Mouse (Mus musculus) hindbrain, embryonic 16.5 days (tissue): ENCODE measurements around the gene Tbcc. TPM values are rescaled to one million over a fixed set of nuclear protein-coding genes. Genes with fewer than 3 reads are reported as not detected.

ENCODE experiments used
- ATAC-seq: fragments of 200-750 bp; cut with Nextera tagmentation; 2 replicates; pipeline ENCODE4 v1.8.0; 2017; ENCODE audit warnings: moderate TSS enrichment, moderate library complexity
- H3K27ac ChIP-seq: fragments of 300-500 bp; sonication (generic); 2 replicates; pipeline ENCODE4 v1.5.1; 2014; ENCODE audit warnings: low read depth, mild to moderate bottlenecking, control low read depth, low read length, moderate library complexity
- H3K27me3 ChIP-seq: fragments of 300-500 bp; sonication (generic); replicated peaks from 2 replicates; pipeline ENCODE4 v1.6.1; 2014; ENCODE audit warnings: low read length; ENCODE audit not compliant: control insufficient read depth, insufficient read depth
- H3K36me3 ChIP-seq: fragments of 300-500 bp; sonication (generic); 2 replicates; pipeline ENCODE4 v1.6.1; 2014; ENCODE audit warnings: mild to moderate bottlenecking, low read length, moderate library complexity, mixed read lengths; ENCODE audit not compliant: control insufficient read depth, insufficient read depth
- H3K4me1 ChIP-seq: fragments of 300-500 bp; sonication (generic); 2 replicates; pipeline ENCODE4 v1.6.1; 2014; ENCODE audit warnings: low read depth, low read length; ENCODE audit not compliant: control insufficient read depth, insufficient read depth
- H3K4me2 ChIP-seq: fragments of 300-500 bp; sonication (generic); 2 replicates; pipeline ENCODE4 v1.6.1; 2014; ENCODE audit warnings: mild to moderate bottlenecking, low read length, control low read depth, moderate library complexity
- H3K4me3 ChIP-seq: fragments of 300-500 bp; sonication (generic); 2 replicates; pipeline ENCODE4 v1.5.1; 2014; ENCODE audit warnings: mild to moderate bottlenecking, low read length, control low read depth, moderate library complexity
- H3K9ac ChIP-seq: fragments of 300-500 bp; sonication (generic); 2 replicates; pipeline ENCODE4 v1.6.1; 2014; ENCODE audit warnings: low read depth, mild to moderate bottlenecking, control low read depth, low read length, moderate library complexity
- H3K9me3 ChIP-seq: fragments of 300-500 bp; sonication (generic); 2 replicates; pipeline ENCODE4 v1.6.1; 2014; ENCODE audit warnings: mild to moderate bottlenecking, low read length, moderate library complexity; ENCODE audit not compliant: control insufficient read depth
- WGBS: fragments of 180-500 bp; shearing (Covaris S2); extraction: QIAGEN DNeasy Blood & Tissue Kit; methylation state at CpG from one replicate; pipeline ENCODE4 v1.1.7; 2014; 5-methylcytosine and 5-hydroxymethylcytosine counted together
- polyA plus RNA-seq: library from polyadenylated mRNA; unstranded; fragments of >200 nt; fragmentation: Nextera tagmentation; extraction: Ambion mirVana; gene quantifications from 2 replicates; pipeline ENCODE4 v1.2.1, GENCODE M21; 2015

Gene Tbcc
- polyA plus RNA-seq, 1 experiment from 2014 or later: 53.6 TPM

DNA sequence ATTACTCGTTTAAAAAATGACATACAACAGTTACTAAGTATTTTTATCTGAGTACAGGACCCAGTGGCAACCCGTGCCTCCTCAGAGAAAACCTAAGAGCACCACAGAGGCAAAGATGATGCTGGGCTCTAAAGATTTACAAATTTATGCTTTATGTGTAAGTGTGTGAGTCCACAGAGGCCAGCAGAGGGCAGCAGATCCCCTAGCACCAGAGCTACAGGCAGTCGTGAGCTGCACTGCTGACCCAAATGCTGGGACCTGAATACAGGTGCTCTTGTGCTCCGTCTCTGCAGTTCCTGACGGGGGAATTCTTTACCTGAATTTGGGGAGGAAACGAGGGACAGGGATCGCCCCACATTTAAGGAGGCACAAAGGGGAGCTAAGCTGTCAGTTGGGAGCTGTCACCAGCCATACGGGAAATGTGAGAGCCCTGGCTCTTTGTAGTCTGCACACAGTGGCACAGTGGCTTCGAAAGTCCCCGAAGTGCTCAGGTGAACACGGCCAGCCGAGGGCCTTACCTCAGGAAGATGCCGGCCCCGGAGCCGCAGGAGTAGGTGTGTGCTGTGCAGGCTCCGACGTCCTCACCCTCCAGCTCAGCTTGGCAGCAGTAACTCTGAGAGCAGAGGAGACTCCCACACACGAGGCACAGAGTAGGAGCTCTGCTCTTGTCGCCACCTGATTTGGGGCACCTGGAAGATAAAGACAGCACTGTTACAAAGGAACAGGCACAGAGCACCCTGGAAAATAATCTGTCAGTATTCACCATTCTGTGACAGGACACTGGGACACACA is 43.3 kb downstream of the Tbcc start:
- Histone ChIP-seq H3K4me1 (no peaks in the 10 kb centered on the region), H3K27me3 (no peaks in the 10 kb centered on the region), H3K4me3 (no peak overlapping the region), H3K9me3 (no peaks in the 10 kb centered on the region), H3K27ac (no peak overlapping the region), H3K9ac (no peak overlapping the region), H3K4me2 (no peak overlapping the region), H3K36me3 (peaks cover 73% of the 10 kb centered on the region)
- peak; percentile 61; the same call in 1 of the 2 replicates for ATAC-seq
- WGBS: 85% methylated on average over 19 of the region's 19 CpGs

DNA sequence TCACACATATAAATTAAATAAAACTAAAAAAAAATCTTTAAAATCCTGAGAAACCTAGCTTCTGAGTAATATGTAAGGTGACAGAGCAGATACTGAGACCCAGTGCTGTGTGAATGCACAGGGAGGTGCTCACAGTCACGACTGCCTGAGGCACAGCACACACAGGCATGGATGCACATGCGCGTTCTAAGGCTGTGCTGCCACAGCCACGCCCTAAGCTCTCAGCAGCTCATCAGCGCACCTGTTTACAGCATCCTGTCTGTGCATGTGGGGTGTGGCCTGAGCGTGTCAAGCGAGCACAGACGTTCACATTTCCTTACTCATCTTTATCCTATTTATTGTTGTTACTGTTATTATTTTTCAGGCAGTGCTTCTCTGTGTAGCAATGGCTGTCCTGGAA is 50.0 kb downstream of the Tbcc start:
- Histone ChIP-seq H3K27me3 (no peaks in the 10 kb centered on the region), H3K36me3 (peaks cover 64% of the 10 kb centered on the region), H3K4me1 (no peaks in the 10 kb centered on the region), H3K9me3 (no peaks in the 10 kb centered on the region), H3K4me3 (no peak overlapping the region), H3K9ac (no peak overlapping the region), H3K27ac (no peak overlapping the region), H3K4me2 (no peak overlapping the region)
- ATAC-seq: no peak
- WGBS: 97% methylated on average over 8 of the region's 8 CpGs

Other genes with a start within 250 kb of the Tbcc start
- gene Klc4, start 244.7 kb upstream of the Tbcc start, polyA plus RNA-seq: 32.3 and 34.1 TPM in 2 replicates
- 64.5 and 73.7 TPM in 2 replicates for gene Mrpl2, start 244.5 kb upstream of the Tbcc start, polyA plus RNA-seq
- 39.9 and 45.4 TPM in 2 replicates for gene Cul7, start 240.3 kb upstream of the Tbcc start, polyA plus RNA-seq
- gene Rrp36, start 216.3 kb upstream of the Tbcc start, polyA plus RNA-seq: 51.4 and 54.8 TPM in 2 replicates
- gene Mea1, start 211.9 kb upstream of the Tbcc start, polyA plus RNA-seq: 317 and 353 TPM in 2 replicates
- 176 and 179 TPM in 2 replicates for gene Klhdc3, start 209.8 kb upstream of the Tbcc start, polyA plus RNA-seq
- gene Ppp2r5d, start 185.6 kb upstream of the Tbcc start, polyA plus RNA-seq: 102 and 112 TPM in 2 replicates
- gene Pex6, start 179.2 kb upstream of the Tbcc start, polyA plus RNA-seq: 23.0 and 25.7 TPM in 2 replicates
- 1.1 and 1.7 TPM in 2 replicates for gene Gnmt, start 161.5 kb upstream of the Tbcc start, polyA plus RNA-seq
- gene Cnpy3, start 138.5 kb upstream of the Tbcc start, polyA plus RNA-seq: 71.4 and 78.0 TPM in 2 replicates
- 0.16 TPM in 1 of 2 replicates, not detected in the other for gene Ptcra, start 127.0 kb upstream of the Tbcc start, polyA plus RNA-seq
- 49.8 and 57.2 TPM in 2 replicates for gene 2310039H08Rik, start 118.0 kb upstream of the Tbcc start, polyA plus RNA-seq
- gene Rpl7l1, start 108.0 kb upstream of the Tbcc start, polyA plus RNA-seq: 75.5 and 80.4 TPM in 2 replicates
- gene Bicral, start 32.2 kb upstream of the Tbcc start, polyA plus RNA-seq: 6.0 and 6.2 TPM in 2 replicates
- gene Prph2, start 19.8 kb downstream of the Tbcc start, polyA plus RNA-seq: not detected in 2 replicates
- gene Ubr2, start 119.9 kb downstream of the Tbcc start, polyA plus RNA-seq: 12.6 and 13.6 TPM in 2 replicates